Mouse (Mus musculus): ENCODE measurements around the gene Gfod1.

Gene Gfod1

DNA sequence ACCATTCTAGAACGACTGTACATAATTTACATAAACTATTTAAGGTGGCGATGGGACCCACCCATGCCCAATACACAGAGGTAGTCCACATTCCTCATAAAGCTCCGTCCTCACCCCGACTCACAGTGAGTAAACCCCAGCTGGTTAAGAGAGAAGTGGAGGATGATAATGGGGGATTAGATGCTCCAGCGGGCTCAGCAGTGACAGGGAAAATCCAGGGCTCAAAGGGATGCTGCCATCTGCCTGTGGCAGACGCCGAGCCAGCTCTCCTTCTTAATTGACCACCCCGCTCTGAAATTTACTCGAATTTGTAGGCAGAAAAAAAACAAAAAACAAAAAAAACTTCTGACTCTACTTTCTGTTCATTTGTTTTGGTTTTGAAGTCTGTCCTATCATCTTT, 136.3 kb downstream of the Gfod1 start:
- DNase-seq (ENCODE audit: low spot score in 2 of 2), result no peak

DNA sequence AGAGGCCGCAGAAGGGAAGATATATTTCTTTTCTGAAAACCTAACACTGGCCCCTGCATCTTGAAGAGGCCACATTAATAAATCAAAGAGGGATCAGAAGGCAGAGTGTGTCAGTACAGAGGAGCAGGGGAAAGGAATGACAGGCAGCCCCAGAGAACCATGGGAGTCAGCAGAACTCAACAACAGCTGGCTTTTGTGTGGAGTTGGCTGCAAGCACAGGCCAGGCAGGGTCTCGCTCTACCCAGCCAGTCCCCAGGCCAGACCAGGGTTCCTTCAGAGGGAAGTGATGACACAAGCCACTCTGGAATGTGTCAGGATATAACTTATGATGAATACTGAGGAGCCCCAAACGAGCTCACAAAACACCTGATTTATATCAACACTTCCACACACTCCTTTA, 144.5 kb downstream of the Gfod1 start:
- no peak for DNase-seq (ENCODE audit: low spot score in 2 of 2)

DNA sequence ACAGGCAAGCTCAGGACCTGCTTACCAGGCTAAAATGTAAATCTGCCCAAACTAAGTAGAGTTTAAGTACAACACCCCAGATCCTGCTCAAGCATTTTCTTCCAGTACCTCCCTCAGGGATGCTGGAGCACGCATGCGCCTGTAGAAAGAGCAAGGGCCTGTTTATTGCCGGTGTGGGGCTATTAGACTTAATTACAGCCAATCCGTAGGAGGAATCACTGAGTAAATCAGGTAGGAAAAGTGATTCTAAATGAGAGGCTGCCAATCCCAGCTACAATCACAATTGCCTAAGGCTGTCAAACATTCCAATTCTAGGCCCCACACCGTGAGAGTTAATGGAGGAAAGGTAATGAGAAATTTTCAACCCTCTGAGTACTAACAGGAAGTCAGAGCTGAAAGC, 145.7 kb downstream of the Gfod1 start:
- no peak for DNase-seq (ENCODE audit: low spot score in 2 of 2)

DNA sequence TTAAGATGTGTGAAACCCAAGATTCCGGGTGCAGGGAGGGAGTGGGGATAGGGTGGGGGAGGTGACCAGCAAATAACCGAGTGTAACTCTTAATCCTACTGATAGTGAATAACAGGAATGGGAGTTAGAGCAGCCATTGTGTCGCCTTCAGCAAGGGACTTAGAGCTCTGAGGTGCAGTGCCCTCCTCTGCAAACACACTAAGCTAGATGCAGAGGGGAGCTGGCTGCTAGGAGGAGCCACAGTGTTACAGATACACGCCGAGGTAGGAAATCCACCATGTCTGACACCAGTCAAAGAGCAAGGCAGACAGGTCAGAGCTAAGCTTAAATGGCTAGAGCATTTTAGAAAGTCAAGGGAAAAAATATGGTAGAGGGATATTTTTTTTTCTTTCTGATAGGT, 146.6 kb downstream of the Gfod1 start:
- no peak for DNase-seq (ENCODE audit: low spot score in 2 of 2)

DNA sequence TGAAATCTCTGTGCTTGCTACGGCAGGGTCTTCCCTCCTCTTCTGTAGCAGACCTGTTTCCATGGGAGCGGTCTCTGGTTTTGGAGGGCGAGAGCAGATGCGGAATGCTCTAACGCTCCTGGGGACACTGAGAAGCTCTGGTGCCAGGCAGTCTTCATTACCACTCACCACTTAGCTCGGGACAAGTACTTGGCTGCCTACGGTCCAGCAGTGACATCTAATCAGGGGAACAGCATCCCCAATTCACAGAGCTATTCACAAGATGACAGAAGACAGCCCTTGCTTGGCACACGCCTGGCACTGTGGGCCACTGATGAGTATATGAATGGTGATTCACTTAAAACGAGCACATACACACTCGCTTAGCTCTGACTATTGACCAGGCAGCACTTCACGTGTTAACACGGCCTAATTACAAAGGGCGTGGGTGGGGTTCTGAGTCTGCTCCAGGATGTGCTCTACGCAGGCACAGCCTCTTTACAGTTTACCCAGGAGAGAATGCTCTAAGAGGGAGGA, 151.9 kb downstream of the Gfod1 start:
- DNase-seq (ENCODE audit: low spot score in 2 of 2), result no peak

DNA sequence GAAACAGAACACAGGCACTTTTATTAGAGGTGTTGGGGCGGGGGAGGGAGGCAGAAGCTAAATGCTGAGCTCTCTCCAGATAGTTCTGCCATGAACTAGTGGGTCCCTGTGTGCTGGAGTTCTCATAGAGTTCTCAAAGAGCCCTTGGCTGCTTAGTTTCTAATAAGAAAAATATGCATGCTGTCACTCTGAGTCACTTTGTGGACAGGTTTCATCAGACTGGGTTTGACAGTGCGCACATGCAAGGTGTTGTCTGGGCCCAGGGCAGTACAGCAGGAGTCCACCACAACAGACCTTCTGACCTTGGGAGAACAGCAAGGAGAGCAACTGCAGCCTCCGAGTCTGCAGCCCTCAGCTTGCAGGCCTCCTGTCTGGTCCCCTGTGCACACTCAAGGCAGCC, 154.3 kb downstream of the Gfod1 start:
- DNase-seq (ENCODE audit: low spot score in 2 of 2), result no peak

DNA sequence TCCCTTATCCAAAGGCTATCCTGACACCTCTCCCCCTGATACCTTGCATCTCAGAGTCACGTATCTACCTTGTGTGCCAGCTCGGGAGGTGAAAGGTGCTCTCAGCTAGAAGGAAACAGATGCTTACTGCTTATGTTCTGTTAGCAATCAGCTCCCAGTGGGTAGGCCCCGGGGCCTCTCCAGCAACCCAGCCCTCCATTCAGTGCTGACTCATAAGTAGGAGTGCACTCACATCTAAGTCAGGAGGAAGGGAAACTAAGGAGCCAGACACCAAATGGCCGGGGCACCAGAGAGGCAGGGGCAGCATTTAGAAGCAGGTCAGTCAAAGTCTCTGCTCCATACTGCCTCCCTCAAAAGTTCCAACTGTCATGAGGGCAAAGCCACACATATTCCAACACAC, 155.3 kb downstream of the Gfod1 start:
- DNase-seq (ENCODE audit: low spot score in 2 of 2), result peak in 1 of 2 experiments; percentile 29

DNA sequence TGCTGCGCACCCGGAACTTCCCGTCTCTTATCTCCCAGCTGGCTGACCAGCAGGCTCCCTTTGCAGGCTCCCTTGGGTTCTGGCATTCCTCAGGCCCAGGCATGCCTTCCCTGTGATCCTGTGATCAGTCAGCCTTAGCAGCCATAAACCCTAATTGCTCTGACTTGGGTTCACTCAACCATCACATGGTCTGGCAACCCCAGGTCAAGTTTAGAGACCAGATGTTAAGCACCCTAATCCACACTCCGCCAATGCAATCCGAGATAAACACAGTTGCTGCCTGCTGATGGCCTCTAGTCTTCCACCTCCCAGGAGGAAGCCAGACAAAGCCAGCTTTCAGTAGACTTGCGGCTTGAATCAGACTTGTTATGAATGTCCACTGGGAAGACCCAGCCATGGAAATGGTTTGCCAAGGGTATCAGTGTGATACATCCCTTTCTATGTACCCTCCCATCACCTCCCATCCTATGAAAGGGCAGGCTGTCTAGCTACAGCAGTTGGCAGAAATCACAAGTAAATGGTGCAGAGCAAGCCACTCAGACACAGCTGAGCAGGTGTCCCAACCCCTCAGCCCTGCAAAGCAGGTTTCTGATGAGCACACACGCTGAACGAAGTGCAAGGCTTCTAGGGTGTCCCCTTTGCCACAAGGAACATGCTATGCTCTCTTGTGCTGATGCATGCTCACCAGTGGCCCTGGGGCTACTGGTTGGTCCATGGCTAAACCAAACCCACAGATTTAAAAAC, 157.3 kb downstream of the Gfod1 start:
- no peak for DNase-seq (ENCODE audit: low spot score in 2 of 2)
